Mouse (Mus musculus) heart, embryonic 13.5 days (tissue): ENCODE measurements around the gene Rps15. TPM values are rescaled to one million over a fixed set of nuclear protein-coding genes. Genes with fewer than 3 reads are reported as not detected.
A peak's percentile ranks its signal among the peaks of the same experiment; 100 is the strongest.

Experiments
- ATAC-seq: fragments of 200-750 bp; cut with Nextera tagmentation; 2 replicates; pipeline ENCODE4 v1.8.0; 2017; ENCODE audit warnings: moderate TSS enrichment; ENCODE audit not compliant: insufficient number of reproducible peaks, low FRiP score, low TSS enrichment; ENCODE audit errors: extremely low read depth
- H3K27ac ChIP-seq: fragments of 300-500 bp; sonication (generic); replicated peaks from 2 replicates; pipeline ENCODE4 v1.5.1; 2015; ENCODE audit warnings: moderate library complexity, mild to moderate bottlenecking, inconsistent platforms
- H3K27me3 ChIP-seq: fragments of 300-500 bp; sonication (generic); replicated peaks from 2 replicates; pipeline ENCODE4 v1.6.1; 2015; ENCODE audit warnings: mild to moderate bottlenecking, inconsistent platforms
- H3K36me3 ChIP-seq: fragments of 300-500 bp; sonication (generic); 2 replicates; pipeline ENCODE4 v1.6.1; 2015; ENCODE audit warnings: mild to moderate bottlenecking, inconsistent platforms
- H3K4me1 ChIP-seq: fragments of 300-500 bp; sonication (generic); 2 replicates; pipeline ENCODE4 v1.6.1; 2015; ENCODE audit warnings: inconsistent platforms
- H3K4me2 ChIP-seq: fragments of 300-500 bp; sonication (generic); 2 replicates; pipeline ENCODE4 v1.6.1; 2015; ENCODE audit warnings: inconsistent platforms, mild to moderate bottlenecking, moderate library complexity
- H3K4me3 ChIP-seq: fragments of 300-500 bp; sonication (generic); 2 replicates; pipeline ENCODE4 v1.5.1; 2015; ENCODE audit warnings: moderate library complexity, mild to moderate bottlenecking, inconsistent platforms
- H3K9ac ChIP-seq: fragments of 300-500 bp; sonication (generic); 2 replicates; pipeline ENCODE4 v1.6.1; 2015; ENCODE audit warnings: inconsistent platforms, mild to moderate bottlenecking, moderate library complexity
- H3K9me3 ChIP-seq: fragments of 300-500 bp; sonication (generic); 2 replicates; pipeline ENCODE4 v1.6.1; 2016; ENCODE audit warnings: inconsistent platforms
- WGBS: fragments of 180-500 bp; shearing (Covaris S2); methylation state at CpG from one replicate; pipeline ENCODE4 v1.1.7; 2015; ENCODE audit warnings: mixed read lengths; 5-methylcytosine and 5-hydroxymethylcytosine counted together
- polyA plus RNA-seq: library from polyadenylated mRNA; unstranded; fragments of >200 nt; fragmentation: Nextera tagmentation; extraction: Ambion mirVana; gene quantifications from 2 replicates; pipeline ENCODE4 v1.2.1, GENCODE M21; 2015

Rps15 gene
- polyA plus RNA-seq, 1 experiment from 2014 or later = 621 TPM

DNA sequence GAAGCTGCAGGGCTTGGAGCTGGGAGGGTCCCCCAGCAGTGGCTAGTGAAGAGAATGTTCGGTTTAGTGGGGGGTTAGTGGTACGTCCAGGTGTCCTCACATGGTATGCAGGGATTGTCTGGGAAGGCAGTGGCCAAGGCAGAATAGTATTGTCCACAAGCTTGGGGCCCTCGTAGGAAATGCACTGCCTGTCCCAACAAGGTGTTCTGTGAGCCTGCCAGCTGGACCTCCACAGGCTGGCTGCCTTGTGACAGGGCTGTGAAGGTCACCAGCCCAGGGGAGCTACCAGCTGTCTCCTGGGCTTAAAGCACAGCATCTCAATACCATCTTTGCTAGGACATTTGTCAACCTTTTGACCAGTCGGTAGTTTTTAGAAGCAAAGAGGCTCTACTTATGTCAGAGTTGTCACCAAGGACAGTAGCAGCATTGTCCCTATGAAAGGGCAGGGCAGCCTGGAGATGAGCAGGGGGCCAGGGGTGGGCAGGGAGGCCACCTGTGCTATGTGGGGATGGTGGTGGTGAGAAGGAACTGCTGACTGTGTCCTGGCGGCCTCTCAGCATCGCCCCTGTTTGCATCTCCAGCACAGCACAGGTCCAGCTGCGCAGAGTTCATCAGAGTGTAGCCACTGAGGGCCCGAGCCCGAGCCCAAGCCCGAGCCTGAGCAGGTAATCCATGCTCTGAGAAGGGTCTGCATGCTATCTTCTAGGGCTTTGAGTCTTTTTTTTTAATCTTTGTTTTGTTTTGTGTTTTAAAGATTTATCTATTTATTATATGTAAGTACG, 39.6 kb upstream of the Rps15 start:
- no peak for ATAC-seq
- Histone ChIP-seq H3K4me2 (no peak overlapping the region), H3K27ac (no peak overlapping the region), H3K9ac (peak overlapping the region; percentile 41), H3K4me3 (no peak overlapping the region), H3K27me3 (no peaks in the 10 kb centered on the region), H3K36me3 (peaks cover 62% of the 10 kb centered on the region), H3K9me3 (no peaks in the 10 kb centered on the region), H3K4me1 (peaks cover 36% of the 10 kb centered on the region)
- 89% methylated on average over 11 of the region's 11 CpGs for WGBS

DNA sequence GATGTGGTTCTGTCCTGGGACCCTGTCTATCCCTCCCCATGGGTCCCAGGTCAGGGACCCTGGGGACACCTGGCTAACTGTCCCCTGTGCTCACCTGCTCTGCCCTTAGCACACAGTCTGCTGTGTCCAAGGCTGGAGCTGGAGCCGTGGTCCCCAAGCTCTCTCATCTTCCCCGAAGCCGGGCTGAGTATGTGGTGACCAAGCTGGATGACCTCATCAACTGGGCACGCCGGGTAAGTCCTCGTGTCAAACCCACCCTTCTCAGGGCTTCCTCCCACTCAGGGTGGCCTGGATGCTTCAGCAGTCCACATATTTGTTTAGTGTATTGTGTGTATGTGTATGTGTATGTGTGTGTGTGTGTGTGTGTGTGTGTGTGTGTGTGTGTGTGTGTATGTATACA, 38.7 kb upstream of the Rps15 start:
- ATAC-seq = no peak
- no peaks in the 10 kb centered on the region for H3K27me3 ChIP-seq
- peaks cover 71% of the 10 kb centered on the region for H3K36me3 ChIP-seq
- no peak overlapping the region for H3K4me3 ChIP-seq
- no peak overlapping the region for H3K4me2 ChIP-seq
- peaks cover 36% of the 10 kb centered on the region for H3K4me1 ChIP-seq
- no peak overlapping the region for H3K9ac ChIP-seq
- H3K9me3 ChIP-seq = no peaks in the 10 kb centered on the region
- H3K27ac ChIP-seq = no peak overlapping the region
- WGBS = 85% methylated on average over 6 of the region's 6 CpGs

DNA sequence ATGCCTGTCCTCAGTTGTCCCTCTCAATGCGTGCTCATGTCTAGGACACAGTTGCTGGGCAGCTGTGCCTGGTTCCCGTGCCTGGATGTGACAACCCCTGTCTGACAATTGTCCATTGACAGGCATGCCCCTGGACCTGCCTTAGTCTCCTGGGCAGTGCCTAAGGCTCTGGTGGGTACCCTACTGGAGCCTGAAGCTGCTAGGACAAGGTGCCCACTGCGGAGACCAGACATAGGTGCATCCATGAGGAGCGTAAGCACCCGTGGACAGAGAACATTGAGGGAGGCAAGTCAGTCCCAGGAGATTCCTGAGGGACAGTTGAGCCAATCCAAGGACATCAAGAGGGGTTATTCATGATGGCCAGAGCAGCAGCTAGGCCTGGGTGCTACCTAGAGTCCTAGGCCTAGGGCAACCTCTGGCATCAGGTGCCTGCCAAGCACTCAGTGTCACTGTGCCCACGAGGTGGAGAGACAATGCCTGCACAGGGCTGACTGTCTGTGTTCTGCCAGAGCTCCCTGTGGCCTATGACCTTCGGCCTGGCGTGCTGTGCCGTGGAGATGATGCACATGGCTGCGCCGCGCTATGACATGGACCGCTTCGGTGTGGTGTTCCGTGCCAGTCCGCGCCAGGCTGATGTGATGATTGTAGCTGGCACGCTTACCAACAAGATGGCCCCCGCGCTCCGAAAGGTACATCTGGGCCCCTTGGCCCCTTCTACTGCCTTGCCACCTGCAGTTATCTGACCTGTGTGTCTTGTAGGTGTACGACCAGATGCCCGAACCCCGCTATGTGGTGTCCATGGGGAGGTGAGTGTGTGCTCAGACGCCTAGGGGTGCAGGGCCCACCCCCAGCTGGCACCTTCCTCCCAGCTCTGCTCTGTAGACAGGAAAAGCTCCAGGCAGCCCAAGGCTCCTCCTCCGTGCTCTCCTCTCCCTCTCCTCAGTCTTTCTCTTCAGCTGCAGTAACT, 37.6 kb upstream of the Rps15 start:
- 94% methylated on average over 26 of the region's 26 CpGs for WGBS
- Histone ChIP-seq H3K27ac (no peak overlapping the region), H3K4me2 (no peak overlapping the region), H3K9ac (no peak overlapping the region), H3K36me3 (peaks cover 78% of the 10 kb centered on the region), H3K4me1 (peaks cover 46% of the 10 kb centered on the region), H3K27me3 (no peaks in the 10 kb centered on the region), H3K4me3 (no peak overlapping the region), H3K9me3 (no peaks in the 10 kb centered on the region)
- ATAC-seq = no peak

DNA sequence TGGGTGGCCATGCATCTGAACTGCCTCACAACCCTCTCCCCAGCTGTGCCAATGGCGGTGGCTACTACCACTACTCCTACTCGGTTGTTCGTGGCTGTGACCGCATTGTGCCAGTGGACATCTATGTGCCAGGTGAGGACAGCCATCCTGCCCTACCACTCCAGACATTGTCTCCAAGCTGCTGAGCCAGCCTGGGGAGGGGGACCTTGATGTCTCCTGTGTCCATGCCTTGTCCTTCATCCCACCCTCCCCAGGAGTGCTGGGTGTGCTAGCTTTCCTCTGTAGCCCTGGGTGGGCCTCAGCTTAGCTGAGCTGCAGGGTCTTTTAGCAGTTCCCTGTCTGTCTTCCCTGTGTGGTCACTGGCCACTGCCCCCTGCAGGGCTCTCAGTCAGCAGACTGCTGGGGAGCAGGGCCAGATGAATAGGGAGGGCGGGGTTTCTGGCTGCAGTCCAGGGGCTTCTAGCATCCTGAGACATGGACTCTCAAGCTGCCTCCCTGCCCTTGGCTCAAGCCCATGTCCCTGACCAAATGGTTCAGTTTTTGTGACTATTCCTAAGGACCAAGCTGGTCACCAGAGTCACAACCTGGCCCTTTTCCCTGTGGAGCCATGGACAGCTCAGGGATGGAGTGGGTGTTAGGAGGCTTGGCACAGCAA, 36.2 kb upstream of the Rps15 start:
- no peak for ATAC-seq
- Histone ChIP-seq H3K36me3 (peaks cover 78% of the 10 kb centered on the region), H3K27ac (no peak overlapping the region), H3K4me3 (no peak overlapping the region), H3K4me1 (peaks cover 44% of the 10 kb centered on the region), H3K27me3 (no peaks in the 10 kb centered on the region), H3K9ac (0 out of 2 replicates have a peak overlapping the region, but pooled peaks have one; percentile 37), H3K9me3 (no peaks in the 10 kb centered on the region), H3K4me2 (no peak overlapping the region)
- WGBS = 91% methylated on average over 5 of the region's 5 CpGs

DNA sequence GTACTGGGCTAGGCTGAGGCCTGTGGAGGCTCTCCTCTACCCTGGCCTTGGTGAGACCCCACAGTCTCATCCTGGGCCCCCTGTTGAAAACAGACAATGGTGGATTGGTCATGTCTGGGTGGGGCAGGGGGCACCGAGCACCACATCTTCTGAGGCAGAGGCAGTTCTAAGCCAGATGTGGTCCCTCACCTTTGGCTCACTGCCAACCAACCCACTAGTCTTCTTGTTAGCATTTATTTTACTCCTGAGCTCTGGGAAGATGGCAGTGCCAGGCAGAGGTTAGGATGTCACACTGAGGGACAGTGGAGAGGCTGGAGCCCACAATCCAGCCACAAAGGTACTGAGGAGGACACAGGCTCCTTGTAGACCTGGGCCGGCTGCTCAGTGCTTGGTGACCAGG, 34.3 kb upstream of the Rps15 start:
- no peak for ATAC-seq
- Histone ChIP-seq H3K4me3 (no peak overlapping the region), H3K9me3 (no peaks in the 10 kb centered on the region), H3K27me3 (no peaks in the 10 kb centered on the region), H3K27ac (no peak overlapping the region), H3K4me2 (no peak overlapping the region), H3K36me3 (peaks cover 62% of the 10 kb centered on the region), H3K4me1 (peaks cover 37% of the 10 kb centered on the region), H3K9ac (no peak overlapping the region)
- 73% methylated on average over 2 of the region's 2 CpGs for WGBS

DNA sequence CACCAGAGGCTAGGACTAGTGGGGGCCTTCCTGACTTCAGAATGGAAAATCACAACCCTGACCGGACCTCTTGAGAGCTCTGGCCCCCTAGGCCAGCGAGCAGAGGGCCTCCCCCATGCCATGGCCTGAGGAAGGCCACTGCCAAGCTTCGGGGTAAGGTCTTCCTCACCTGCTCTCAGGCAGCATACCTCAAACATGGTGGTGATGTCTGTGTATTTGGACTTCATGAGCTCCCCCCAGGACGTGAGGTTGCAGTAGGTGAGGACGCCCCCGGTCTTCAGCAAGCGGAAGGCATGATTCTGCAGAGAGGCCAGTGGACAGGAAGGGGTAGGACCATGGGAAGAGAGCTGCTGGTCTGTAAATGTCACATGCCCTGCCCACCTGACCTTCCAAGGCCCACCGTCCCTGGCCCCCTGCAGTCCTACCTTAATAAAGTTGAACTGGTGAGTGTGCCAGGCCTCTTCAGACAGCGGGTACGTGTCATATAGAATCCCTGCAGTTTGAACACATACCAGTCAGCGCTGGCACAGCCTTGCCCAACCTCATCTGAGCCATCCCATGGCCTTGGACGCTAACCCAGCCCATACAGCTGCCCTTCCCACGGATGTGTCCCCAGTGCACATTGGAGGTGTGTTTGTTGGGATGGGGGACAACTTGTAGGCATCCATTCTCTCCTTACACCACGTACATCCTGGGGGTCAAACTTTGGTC, 33.3 kb upstream of the Rps15 start:
- Histone ChIP-seq H3K4me1 (peaks cover 40% of the 10 kb centered on the region), H3K4me2 (peak overlapping the region; percentile 100), H3K9ac (peak overlapping the region; percentile 88), H3K4me3 (peak overlapping the region; percentile 70; the same call in 1 of the 2 replicates), H3K36me3 (peaks cover 52% of the 10 kb centered on the region), H3K9me3 (no peaks in the 10 kb centered on the region), H3K27ac (peak overlapping the region; percentile 98; the same call in 1 of the 2 replicates), H3K27me3 (no peaks in the 10 kb centered on the region)
- WGBS = 84% methylated on average over 14 of the region's 14 CpGs
- ATAC-seq = no peak

DNA sequence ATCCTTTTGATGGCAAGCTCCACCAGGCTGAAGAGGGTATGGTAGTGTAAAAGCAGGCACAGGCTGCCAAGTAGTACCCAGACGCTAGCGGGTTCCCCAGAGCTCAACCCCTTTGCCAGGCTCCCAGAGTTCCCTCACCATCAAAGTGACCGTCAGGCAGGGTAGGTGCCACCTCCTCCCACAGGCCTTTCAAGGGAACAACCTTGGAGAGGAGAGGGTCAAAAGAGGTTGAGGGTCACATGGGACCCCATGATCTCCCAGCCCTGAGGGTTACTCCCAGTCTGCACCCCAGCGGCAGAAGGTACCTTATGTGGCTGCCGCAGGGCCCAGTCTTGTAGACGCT, 32.8 kb upstream of the Rps15 start:
- H3K4me3 ChIP-seq = peak overlapping the region; percentile 70
- ATAC-seq = no peak
- H3K27ac ChIP-seq = peak overlapping the region; percentile 98
- peaks cover 47% of the 10 kb centered on the region for H3K36me3 ChIP-seq
- H3K9me3 ChIP-seq = no peaks in the 10 kb centered on the region
- 69% methylated on average over 6 of the region's 6 CpGs for WGBS
- H3K9ac ChIP-seq = peak overlapping the region; percentile 88
- peak overlapping the region; percentile 100 for H3K4me2 ChIP-seq
- H3K27me3 ChIP-seq = no peaks in the 10 kb centered on the region
- peaks cover 43% of the 10 kb centered on the region for H3K4me1 ChIP-seq

DNA sequence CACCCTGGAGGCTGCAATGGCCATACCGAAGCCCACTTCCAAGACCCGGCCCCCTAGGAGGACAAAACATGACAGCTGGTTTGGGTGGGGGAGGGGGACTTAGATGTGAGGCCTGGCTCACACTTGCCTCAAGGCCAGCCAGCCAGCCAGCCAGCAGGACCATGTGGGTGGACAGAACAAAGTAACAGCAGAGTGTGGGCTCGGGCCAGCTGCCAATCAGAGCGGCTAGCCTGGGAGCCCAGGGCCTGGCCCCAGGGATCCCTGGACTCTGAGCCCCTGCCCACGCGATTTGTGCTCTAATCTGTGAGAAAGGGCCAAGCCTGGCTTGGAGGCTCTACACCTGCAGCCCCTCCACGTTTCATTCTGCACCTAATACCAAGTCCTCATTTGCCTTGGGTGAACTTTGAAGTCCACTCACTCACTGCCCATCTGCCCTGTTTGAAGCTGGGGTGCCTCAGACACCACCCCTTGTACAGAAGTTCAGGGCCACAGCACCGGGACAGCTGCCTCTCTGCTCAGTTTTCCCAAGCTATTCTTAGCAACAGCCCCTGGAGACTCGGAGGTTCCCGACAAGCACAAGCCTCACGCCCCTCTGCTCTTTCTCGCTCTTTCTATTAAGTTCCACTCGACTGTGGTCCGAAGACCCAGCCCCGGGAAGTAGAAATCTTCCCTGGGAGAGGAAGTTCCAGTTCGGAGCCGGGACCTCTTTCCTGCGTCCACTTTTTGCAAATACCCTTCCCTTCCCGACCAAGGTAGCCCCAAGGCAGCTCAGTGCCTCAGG, 32.2 kb upstream of the Rps15 start:
- no peak for ATAC-seq
- peaks cover 40% of the 10 kb centered on the region for H3K36me3 ChIP-seq
- peaks cover 43% of the 10 kb centered on the region for H3K4me1 ChIP-seq
- H3K27ac ChIP-seq = peak overlapping the region; percentile 98
- WGBS = 2% methylated on average over 19 of the region's 19 CpGs
- H3K27me3 ChIP-seq = no peaks in the 10 kb centered on the region
- H3K4me2 ChIP-seq = peak overlapping the region; percentile 100
- peak overlapping the region; percentile 70 for H3K4me3 ChIP-seq
- peak overlapping the region; percentile 88 for H3K9ac ChIP-seq
- H3K9me3 ChIP-seq = no peaks in the 10 kb centered on the region

- H3K36me3 ChIP-seq = peaks cover 32% of the 10 kb centered on the region
- peak within 1 kb of the TSS; percentile 98 for H3K27ac ChIP-seq
- peaks cover 46% of the 10 kb centered on the region for H3K4me1 ChIP-seq
- H3K4me2 ChIP-seq = peak within 1 kb of the TSS; percentile 100
- under 1% methylated on average over 48 of the region's 49 CpGs for WGBS
- H3K27me3 ChIP-seq = no peaks in the 10 kb centered on the region
- ATAC-seq = peak; percentile 80
- H3K9ac ChIP-seq = peak within 1 kb of the TSS; percentile 88
- peak within 1 kb of the TSS; percentile 70 for H3K4me3 ChIP-seq
- H3K9me3 ChIP-seq = no peaks in the 10 kb centered on the region
Measured at GRCm38 (mm10) chr10:80260642-80261584, 31.3 kb upstream of the Rps15 start, which contains the start of the genes Gamt and Dazap1. TSS of gene Gamt (minus strand) at chr10:80261012. TSS of gene Dazap1 (plus strand) at chr10:80261486.
